ENCODE assay signal across 8 mouse cellular contexts in the genomic region with DNA sequence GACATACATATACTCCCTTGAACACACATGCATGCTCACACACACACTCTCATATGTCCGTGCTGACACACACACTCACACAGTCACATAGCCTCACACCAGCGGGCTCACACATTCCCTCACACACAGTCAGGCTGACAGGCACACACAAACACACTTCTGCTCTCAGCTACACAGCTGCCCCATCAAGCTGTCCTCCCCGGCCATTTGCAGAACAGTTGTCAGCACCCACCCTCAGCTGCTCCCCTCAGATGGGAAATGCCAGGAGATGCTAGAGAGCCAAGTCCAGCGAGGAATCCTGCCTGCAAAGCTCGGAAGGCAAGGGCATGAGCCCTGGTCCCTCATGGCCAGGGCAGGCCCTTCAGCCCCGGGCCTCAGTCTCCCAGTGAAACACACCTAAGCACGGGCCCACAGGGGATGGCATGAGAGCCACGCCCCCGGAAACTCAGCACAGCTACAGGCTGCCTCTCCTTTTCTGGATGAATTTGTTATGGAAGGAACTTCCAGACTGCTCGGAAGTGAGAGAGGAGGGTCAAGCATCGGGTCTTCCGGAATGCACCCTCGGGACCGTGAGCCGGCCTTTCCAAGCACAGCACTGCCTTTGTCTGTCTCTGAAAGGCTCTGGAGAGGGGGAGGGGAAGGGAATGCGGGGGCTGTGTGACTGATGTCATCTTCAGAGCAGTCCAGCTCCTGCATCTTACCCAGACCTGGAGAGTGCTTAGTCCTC.
DNase-seq lines count a peak whose midpoint lies in the region; ATAC-seq lines count a peak whose summit lies in the region.
"Had no signal": no experiment of that assay in that cellular context is flagged by ENCODE, and none has a peak within 500 bp of the region (broad histone marks: within the 10 kb centered on the region; RNA-seq: fewer than 3 reads in every experiment).

No protein-coding gene starts in this region.

- peak overlapping the region; percentile 16; the same call in 1 of the 2 replicates for H3K4me2 ChIP-seq in forebrain, embryonic 14.5 days (ENCODE audit: low read length)
- 0 out of 2 replicates have a peak overlapping the region, but pooled peaks have one; percentile 24 for H3K4me2 ChIP-seq in midbrain, embryonic 12.5 days (replicated peaks)
- H3K4me2 ChIP-seq: liver, embryonic 13.5 days had no signal

- H3K27me3 ChIP-seq in forebrain, embryonic 14.5 days (replicated peaks; ENCODE audit: control insufficient read depth, insufficient read depth, low read length): no peaks in the 10 kb centered on the region
- H3K27me3 ChIP-seq in midbrain, embryonic 12.5 days: no peaks in the 10 kb centered on the region; the same call in 1 of the 2 replicates
- H3K27me3 ChIP-seq: liver, embryonic 13.5 days had no signal

- intact Hi-C loops in heart, postnatal 25 days (cut with DNase I): no loop called here

- peak overlapping the region; percentile 29; the same call in 1 of the 2 replicates for H3K9ac ChIP-seq in forebrain, embryonic 14.5 days (ENCODE audit: low read length)
- H3K9ac ChIP-seq in midbrain, embryonic 12.5 days (replicated peaks): peak overlapping the region; percentile 25; the same call in 1 of the 2 replicates
- H3K9ac ChIP-seq: liver, embryonic 13.5 days had no signal

- no peaks in the 10 kb centered on the region for H3K9me3 ChIP-seq in forebrain, embryonic 14.5 days (replicated peaks; ENCODE audit: control insufficient read depth, low read length)
- no peaks in the 10 kb centered on the region for H3K9me3 ChIP-seq in midbrain, embryonic 12.5 days
- H3K9me3 ChIP-seq: liver, embryonic 13.5 days had no signal

- no peaks in the 10 kb centered on the region for H3K36me3 ChIP-seq in forebrain, embryonic 14.5 days (ENCODE audit: control insufficient read depth, insufficient read depth, low read length)
- H3K36me3 ChIP-seq in midbrain, embryonic 12.5 days: no peaks in the 10 kb centered on the region
- H3K36me3 ChIP-seq: liver, embryonic 13.5 days had no signal

- WGBS in forebrain, embryonic 14.5 days: 23% methylated on average over 16 of the region's 16 CpGs
- WGBS in midbrain, embryonic 12.5 days: 32% methylated on average over 16 of the region's 16 CpGs

- peak; percentile 46 for DNase-seq in brain, adult 2 months (ENCODE audit: low read depth, low spot score)
- peak; percentile 59 for DNase-seq in forebrain, embryonic 14.5 days (ENCODE audit: low spot score)
- peak; percentile 65 for DNase-seq in heart, postnatal 25 days (ENCODE audit: low spot score)
- peak; percentile 70 to 79 for DNase-seq in kidney, postnatal 36 days
- no peak for DNase-seq in urinary bladder, adult 18-20 months (ENCODE audit: low spot score in 2 of 2)
- DNase-seq: liver, embryonic 13.5 days had no signal

- peaks cover 13% of the 10 kb centered on the region for H3K4me1 ChIP-seq in forebrain, embryonic 14.5 days (ENCODE audit: control insufficient read depth, insufficient read depth, low read length)
- H3K4me1 ChIP-seq in midbrain, embryonic 12.5 days: peaks cover 26% of the 10 kb centered on the region

- no peak overlapping the region for H3K27ac ChIP-seq in forebrain, embryonic 14.5 days (ENCODE audit: low read depth, low read length)
- 0 out of 2 replicates have a peak overlapping the region, but pooled peaks have one; percentile 2 for H3K27ac ChIP-seq in midbrain, embryonic 12.5 days (replicated peaks)
- H3K27ac ChIP-seq: liver, embryonic 13.5 days had no signal

- ATAC-seq in forebrain, embryonic 14.5 days: peak; percentile 74
- peak; percentile 66 for ATAC-seq in midbrain, embryonic 12.5 days (ENCODE audit: low FRiP score, low read depth)
- no peak for ATAC-seq in monocyte, adult 5-6 weeks (replicated peaks; ENCODE audit: insufficient number of reproducible peaks, low FRiP score, low TSS enrichment, poor library complexity, severe bottlenecking)

- no peak overlapping the region for H3K4me3 ChIP-seq in forebrain, embryonic 14.5 days (ENCODE audit: low read depth, low read length)
- no peak overlapping the region for H3K4me3 ChIP-seq in midbrain, embryonic 12.5 days
- H3K4me3 ChIP-seq: liver, embryonic 13.5 days had no signal

Comparison
In these comparisons a context has a peak if more than half of its experiments do, and no peak if none do; other contexts are left out.
1. DNase-seq: peak in brain, adult 2 months (single experiment), forebrain, embryonic 14.5 days (single experiment), heart, postnatal 25 days (single experiment) and kidney, postnatal 36 days (2 of 2); none in urinary bladder, adult 18-20 months (0 of 2).